Mouse (Mus musculus) CH12.LX (cell line): ENCODE measurements around the gene Atn1. TPM values are rescaled to one million over a fixed set of nuclear protein-coding genes. Genes with fewer than 3 reads are reported as not detected.

ENCODE experiments used
- DNase-seq: peaks from one replicate; pipeline ENCODE4 v3.0.0-alpha.2; 2013; ENCODE audit errors: extremely low read depth
- H3K27ac ChIP-seq: 2 replicates; pipeline ENCODE4 v1.5.1; 2012; ENCODE audit warnings: low read depth, mild to moderate bottlenecking, control low read depth, moderate library complexity; ENCODE audit not compliant: insufficient read depth
- H3K27me3 ChIP-seq: replicated peaks from 2 replicates; pipeline ENCODE3; 2012; ENCODE audit warnings: inconsistent platforms
- H3K36me3 ChIP-seq, 2 experiments: replicated peaks in 1 of 2; 2 replicates each; pipeline versions ENCODE3 to v1.6.1; 2012; ENCODE audit warnings: inconsistent platforms in 1 of 2, low read length in 1 of 2, mild to moderate bottlenecking in 1 of 2, mixed read lengths in 1 of 2, moderate library complexity in 1 of 2; ENCODE audit not compliant: control insufficient read depth in 1 of 2, insufficient read depth in 1 of 2
- H3K4me1 ChIP-seq, 2 experiments: 2 replicates each; pipeline ENCODE4 v1.6.1; 2012; ENCODE audit warnings: inconsistent platforms in 1 of 2, moderate library complexity in 1 of 2; ENCODE audit not compliant: insufficient read depth in 2 of 2, control insufficient read depth in 1 of 2
- H3K4me2 ChIP-seq: 2 replicates; pipeline ENCODE4 v1.6.1; 2012; ENCODE audit warnings: low read depth, mild to moderate bottlenecking, control low read depth; ENCODE audit not compliant: poor library complexity, insufficient read depth, severe bottlenecking
- H3K4me3 ChIP-seq, 3 experiments: fragments of 150-350 bp in 1 of 3; sonication (generic) in 1 of 3; replicated peaks in 1 of 3; 2 replicates each; pipeline versions ENCODE3 to v1.5.1; 2011 to 2012; ENCODE audit warnings: low read depth in 2 of 3, low read length in 2 of 3, mild to moderate bottlenecking in 2 of 3, moderate library complexity in 2 of 3, control low read depth in 1 of 3, improper control_type of control experiment in 1 of 3, inconsistent platforms in 1 of 3, mixed read lengths in 1 of 3; ENCODE audit not compliant: poor library complexity in 1 of 3
- H3K79me2 ChIP-seq: replicated peaks from 2 replicates; pipeline ENCODE4 v1.6.1; 2012; ENCODE audit warnings: mild to moderate bottlenecking, moderate library complexity; ENCODE audit not compliant: control insufficient read depth, poor library complexity, insufficient read depth, severe bottlenecking; ENCODE audit errors: extremely low read depth
- H3K9ac ChIP-seq: 2 replicates; pipeline ENCODE4 v1.6.1; 2012; ENCODE audit warnings: low read depth, mild to moderate bottlenecking, control low read depth, moderate library complexity; ENCODE audit not compliant: insufficient read depth
- H3K9me3 ChIP-seq: replicated peaks from 2 replicates; pipeline ENCODE3; 2012; ENCODE audit warnings: low read length, inconsistent platforms, mixed read lengths
- CHD1 ChIP-seq: IDR thresholded peaks from 2 replicates; pipeline ENCODE4 v1.6.1; 2012; ENCODE audit warnings: low read depth, low read length, improper control_type of control experiment, inconsistent platforms
- CTCF ChIP-seq, 2 experiments: IDR thresholded peaks in 1 of 2; conservative IDR thresholded peaks in 1 of 2; 2 replicates each; pipeline ENCODE4 v1.5.1; 2011 to 2012; ENCODE audit warnings: low read depth in 2 of 2, low read length in 2 of 2, improper control_type of control experiment in 1 of 2, inconsistent platforms in 1 of 2, mild to moderate bottlenecking in 1 of 2, moderate library complexity in 1 of 2
- EP300 ChIP-seq: IDR thresholded peaks from 2 replicates; pipeline ENCODE4 v1.6.1; 2011; ENCODE audit warnings: low read length, improper control_type of control experiment
- HCFC1 ChIP-seq: IDR thresholded peaks from 2 replicates; pipeline ENCODE4 v1.6.1; 2012; ENCODE audit warnings: low read depth, mild to moderate bottlenecking, inconsistent platforms, low read length, improper control_type of control experiment
- JUN ChIP-seq: IDR thresholded peaks from 2 replicates; pipeline ENCODE4 v1.6.1; 2011; ENCODE audit warnings: low read depth, mild to moderate bottlenecking, low read length, improper control_type of control experiment, moderate library complexity; ENCODE audit not compliant: insufficient read depth
- JUND ChIP-seq: conservative IDR thresholded peaks from 2 replicates; pipeline ENCODE4 v1.6.1; 2011; ENCODE audit warnings: low read depth, low read length, improper control_type of control experiment
- KAT2A ChIP-seq: IDR thresholded peaks from 2 replicates; pipeline ENCODE4 v1.6.1; 2012; ENCODE audit warnings: low read length, improper control_type of control experiment, inconsistent platforms; ENCODE audit not compliant: insufficient replicate concordance
- MAFK ChIP-seq: IDR thresholded peaks from 2 replicates; pipeline ENCODE4 v1.6.1; 2011; ENCODE audit warnings: low read length, improper control_type of control experiment; ENCODE audit not compliant: insufficient replicate concordance
- MEF2A ChIP-seq: IDR thresholded peaks from 2 replicates; pipeline ENCODE4 v1.6.1; 2014; ENCODE audit warnings: low read depth, mild to moderate bottlenecking, inconsistent platforms, low read length, improper control_type of control experiment, borderline replicate concordance
- MXI1 ChIP-seq: IDR thresholded peaks from 2 replicates; pipeline ENCODE4 v1.6.1; 2011; ENCODE audit warnings: mild to moderate bottlenecking, low read depth, low read length, improper control_type of control experiment
- NRF1 ChIP-seq: IDR thresholded peaks from 2 replicates; pipeline ENCODE4 v1.6.1; 2014; ENCODE audit warnings: low read depth, mild to moderate bottlenecking, inconsistent platforms, low read length, improper control_type of control experiment, moderate library complexity
- PAX5 ChIP-seq: IDR thresholded peaks from 2 replicates; pipeline ENCODE4 v1.6.1; 2012; ENCODE audit warnings: low read length, inconsistent platforms, mixed read lengths
- POLR2A ChIP-seq: IDR thresholded peaks from 2 replicates; pipeline ENCODE4 v1.6.1; 2011; ENCODE audit warnings: low read depth, mild to moderate bottlenecking, improper control_type of control experiment, low read length
- RCOR1 ChIP-seq: conservative IDR thresholded peaks from 2 replicates; pipeline ENCODE4 v1.6.1; 2012; ENCODE audit warnings: low read depth, mild to moderate bottlenecking, inconsistent platforms, low read length, improper control_type of control experiment
- SMC3 ChIP-seq: IDR thresholded peaks from 2 replicates; pipeline ENCODE4 v1.6.1; 2011; ENCODE audit warnings: low read depth, low read length, improper control_type of control experiment
- TBP ChIP-seq: conservative IDR thresholded peaks from 2 replicates; pipeline ENCODE4 v1.6.1; 2011; ENCODE audit warnings: low read depth, low read length, improper control_type of control experiment
- ZC3H11A ChIP-seq: IDR thresholded peaks from 2 replicates; pipeline ENCODE4 v1.6.1; 2012; ENCODE audit warnings: low read depth, mild to moderate bottlenecking, inconsistent platforms, low read length, improper control_type of control experiment
- ZKSCAN1 ChIP-seq: IDR thresholded peaks from 2 replicates; pipeline ENCODE4 v1.6.1; 2012; ENCODE audit warnings: low read depth, inconsistent platforms, low read length, improper control_type of control experiment, borderline replicate concordance
- ZMIZ1 ChIP-seq: IDR thresholded peaks from 2 replicates; pipeline ENCODE4 v1.6.1; 2012; ENCODE audit warnings: low read depth, mild to moderate bottlenecking, inconsistent platforms, low read length, improper control_type of control experiment
- dilution Hi-C: fragments of 300-500 bp; cut with MboI; formaldehyde crosslinking; loops from 2 replicates; pipeline ENCODE4 v1.14.3; 2020; ENCODE audit warnings: low sequenced_read_pairs; ENCODE audit not compliant: extremely low pct_unique_long_range_greater_than_20kb, extremely low pct_ligation_motif_present
- in situ Hi-C: fragments of 300-500 bp; cut with MboI; formaldehyde crosslinking; loops from 3 replicates; pipeline ENCODE4 v1.14.3; 2019; ENCODE audit warnings: low sequenced_read_pairs, low pct_ligation_motif_present, low pct_unique_long_range_greater_than_20kb, mixed read lengths
- polyA plus RNA-seq: library from polyadenylated mRNA; unstranded; fragments of >175 nt; gene quantifications from 2 replicates; pipeline ENCODE4 v1.2.1, GENCODE M21; 2012; ENCODE audit warnings: low read depth; ENCODE audit not compliant: insufficient read length
- total RNA-seq, 2 experiments: library from RNA; depleted of rRNA; stranded (reverse); fragments of 300-350 nt in 1 of 2; fragments of >200 nt in 1 of 2; gene quantifications; 2 replicates each; pipeline ENCODE4 v1.2.3; 2012 to 2014

Atn1 gene
- total and polyA plus RNA-seq, 3 experiments = 1.7 to 35.1 (median 4.6) TPM

- Histone ChIP-seq H3K36me3 (peaks cover 3 to 41% of the 10 kb centered on the region in 2 experiments), H3K4me3 (no peak overlapping the region), H3K4me2 (no peak overlapping the region), H3K27me3 (no peaks in the 10 kb centered on the region), H3K27ac (no peak overlapping the region), H3K79me2 (peaks cover 8% of the 10 kb centered on the region; the same call in 1 of the 2 replicates)
- in situ Hi-C loops = no loop called here
- TF ChIP-seq ZKSCAN1 (no peak), ZC3H11A (no peak), EP300 (no peak), PAX5 (no peak), JUN (no peak)
- TF ChIP-seq, all 38 proteins: peak for 0
- DNase-seq = no peak
- dilution Hi-C loops = no loop called here
- no peak overlapping the region for H3K9ac ChIP-seq
- peaks cover 5 to 35% of the 10 kb centered on the region in 2 experiments for H3K4me1 ChIP-seq
- H3K9me3 ChIP-seq = no peaks in the 10 kb centered on the region
These were observed 2.5 kb downstream of the Atn1 start for GRCm38 (mm10) chr6:124753861-124754260.

- in situ Hi-C loops = no loop called here
- Histone ChIP-seq H3K4me3 (no peak overlapping the region), H3K9me3 (no peaks in the 10 kb centered on the region), H3K27ac (no peak overlapping the region), H3K79me2 (peaks cover 5% of the 10 kb centered on the region; the same call in 1 of the 2 replicates), H3K9ac (no peak overlapping the region), H3K27me3 (no peaks in the 10 kb centered on the region), H3K4me1 (peaks cover 4 to 22% of the 10 kb centered on the region in 2 experiments), H3K4me2 (no peak overlapping the region), H3K36me3 (peaks cover 20 to 63% of the 10 kb centered on the region in 2 experiments)
- TF ChIP-seq TBP (no peak), CTCF (conservative IDR thresholded peaks at IDR 0.05 in 1 of 2, IDR thresholded peaks at IDR 0.05 in 1 of 2; ENCODE audit: low read depth in 2 of 2, low read length in 2 of 2) (no peak), RCOR1 (no peak), HCFC1 (no peak), MXI1 (no peak), JUN (no peak), POLR2A (no peak), KAT2A (no peak), ZMIZ1 (no peak), SMC3 (no peak), JUND (no peak), NRF1 (no peak), MAFK (no peak), MEF2A (no peak), CHD1 (no peak)
- dilution Hi-C loops = no loop called here
- no peak for DNase-seq
These were observed 5.9 kb downstream of the Atn1 start for GRCm38 (mm10) chr6:124750405-124750804.
